Mouse (Mus musculus): ENCODE results near the gene Eif2b2.

GRCm38 (mm10) chr12:85257008-85257639, 37.8 kb downstream of the Eif2b2 start:
- TF ChIP-seq CTCF (IDR thresholded peaks at IDR 0.05; ENCODE audit: insufficient read depth, low read depth, low read length) (no peak), POLR2A (IDR thresholded peaks at IDR 0.05; ENCODE audit: insufficient read depth, low read depth, low read length) (no peak)
